Mouse (Mus musculus): Measurements from ENCODE around the gene Prdm11. TPM values are rescaled to one million over a fixed set of nuclear protein-coding genes. Genes with fewer than 3 reads are reported as not detected.

The Prdm11 gene
- polyA plus RNA-seq, 1 experiment from 2014 or later: 7.2 TPM

GRCm38 (mm10) chr2:93027713-93028112 is 18.3 kb downstream of the Prdm11 start:
- no peak for ATAC-seq (ENCODE audit: borderline replicate concordance, extremely low read depth, low FRiP score, low TSS enrichment)
- H3K27ac ChIP-seq: no peak overlapping the region
- H3K27me3 ChIP-seq: no peaks in the 10 kb centered on the region
- no peak overlapping the region for H3K9ac ChIP-seq
- 82% methylated on average over 7 of the region's 7 CpGs for whole genome bisulfite sequencing
- H3K4me1 ChIP-seq: peaks cover 48% of the 10 kb centered on the region
- H3K4me3 ChIP-seq: no peak overlapping the region
- H3K4me2 ChIP-seq: no peak overlapping the region
- H3K9me3 ChIP-seq: no peaks in the 10 kb centered on the region
- H3K36me3 ChIP-seq: peaks cover 9% of the 10 kb centered on the region; the same call in 1 of the 2 replicates

- H3K9ac ChIP-seq: no peak overlapping the region
- H3K4me3 ChIP-seq: no peak overlapping the region
- no peak overlapping the region for H3K4me2 ChIP-seq
- H3K27ac ChIP-seq: no peak overlapping the region
- no peak for ATAC-seq (ENCODE audit: borderline replicate concordance, extremely low read depth, low FRiP score, low TSS enrichment)
- H3K4me1 ChIP-seq: peaks cover 17% of the 10 kb centered on the region
- no peaks in the 10 kb centered on the region for H3K27me3 ChIP-seq
- 59% methylated on average over 3 of the region's 3 CpGs for WGBS
- H3K9me3 ChIP-seq: no peaks in the 10 kb centered on the region
- H3K36me3 ChIP-seq: peaks cover 10% of the 10 kb centered on the region; the same call in 1 of the 2 replicates
Observed at GRCm38 (mm10) chr2:93024431-93024830, 21.5 kb downstream of the Prdm11 start.

GRCm38 (mm10) chr2:93018854-93019253 is 27.1 kb downstream of the Prdm11 start:
- H3K36me3 ChIP-seq: peaks cover 8% of the 10 kb centered on the region; the same call in 1 of the 2 replicates
- no peak overlapping the region for H3K4me2 ChIP-seq
- peaks cover 25% of the 10 kb centered on the region for H3K4me1 ChIP-seq
- H3K27me3 ChIP-seq: no peaks in the 10 kb centered on the region
- no peak for ATAC-seq (ENCODE audit: borderline replicate concordance, extremely low read depth, low FRiP score, low TSS enrichment)
- WGBS: 60% methylated on average over 5 of the region's 5 CpGs
- H3K4me3 ChIP-seq: no peak overlapping the region
- H3K27ac ChIP-seq: no peak overlapping the region
- H3K9ac ChIP-seq: no peak overlapping the region
- H3K9me3 ChIP-seq: no peaks in the 10 kb centered on the region

GRCm38 (mm10) chr2:93017151-93017550 is 28.8 kb downstream of the Prdm11 start:
- no peak for ATAC-seq (ENCODE audit: borderline replicate concordance, extremely low read depth, low FRiP score, low TSS enrichment)
- H3K27me3 ChIP-seq: no peaks in the 10 kb centered on the region
- H3K4me3 ChIP-seq: no peak overlapping the region
- WGBS: 86% methylated on average over 8 of the region's 8 CpGs
- peaks cover 7% of the 10 kb centered on the region; the same call in 1 of the 2 replicates for H3K36me3 ChIP-seq
- no peak overlapping the region for H3K4me2 ChIP-seq
- H3K27ac ChIP-seq: no peak overlapping the region
- H3K9me3 ChIP-seq: no peaks in the 10 kb centered on the region
- H3K4me1 ChIP-seq: peaks cover 31% of the 10 kb centered on the region
- no peak overlapping the region for H3K9ac ChIP-seq

- WGBS: 4% methylated on average over 17 of the region's 40 CpGs
- Histone ChIP-seq H3K27ac (peak overlapping the region; percentile 93), H3K4me2 (peak overlapping the region; percentile 97), H3K4me3 (peak overlapping the region; percentile 61), H3K36me3 (peaks cover 10% of the 10 kb centered on the region; the same call in 1 of the 2 replicates), H3K27me3 (no peaks in the 10 kb centered on the region), H3K9me3 (no peaks in the 10 kb centered on the region), H3K9ac (peak overlapping the region; percentile 66), H3K4me1 (peaks cover 31% of the 10 kb centered on the region)
- ATAC-seq (ENCODE audit: borderline replicate concordance, extremely low read depth, low FRiP score, low TSS enrichment): peak; percentile 10; the same call in 1 of the 2 replicates
Observed at GRCm38 (mm10) chr2:93015041-93015440, 30.9 kb downstream of the Prdm11 start.

- Histone ChIP-seq H3K4me2 (peak overlapping the region; percentile 97), H3K9me3 (no peaks in the 10 kb centered on the region), H3K27me3 (no peaks in the 10 kb centered on the region), H3K9ac (peak overlapping the region; percentile 66), H3K4me3 (peak overlapping the region; percentile 61), H3K36me3 (peaks cover 10% of the 10 kb centered on the region; the same call in 1 of the 2 replicates), H3K27ac (peak overlapping the region; percentile 93), H3K4me1 (peaks cover 31% of the 10 kb centered on the region)
- 2% methylated on average over 44 of the region's 50 CpGs for WGBS
- peak; percentile 88 for ATAC-seq (ENCODE audit: borderline replicate concordance, extremely low read depth, low FRiP score, low TSS enrichment)
Observed at GRCm38 (mm10) chr2:93014093-93014937, 31.7 kb downstream of the Prdm11 start.

- Histone ChIP-seq H3K4me3 (peak overlapping the region; percentile 61), H3K4me1 (peaks cover 26% of the 10 kb centered on the region), H3K9me3 (no peaks in the 10 kb centered on the region), H3K4me2 (peak overlapping the region; percentile 97), H3K9ac (0 out of 2 replicates have a peak overlapping the region, but pooled peaks have one; percentile 66), H3K27ac (peak overlapping the region; percentile 93), H3K36me3 (peaks cover 18% of the 10 kb centered on the region), H3K27me3 (no peaks in the 10 kb centered on the region)
- ATAC-seq (ENCODE audit: borderline replicate concordance, extremely low read depth, low FRiP score, low TSS enrichment): peak; percentile 25; the same call in 1 of the 2 replicates
- WGBS: 58% methylated on average over 8 of the region's 8 CpGs
Observed at GRCm38 (mm10) chr2:93013415-93014092, 32.4 kb downstream of the Prdm11 start.

GRCm38 (mm10) chr2:93012976-93013375 is 33.0 kb downstream of the Prdm11 start:
- no peak overlapping the region for H3K9ac ChIP-seq
- H3K4me2 ChIP-seq: no peak overlapping the region
- H3K27me3 ChIP-seq: no peaks in the 10 kb centered on the region
- no peaks in the 10 kb centered on the region for H3K9me3 ChIP-seq
- no peak overlapping the region for H3K27ac ChIP-seq
- H3K4me3 ChIP-seq: no peak overlapping the region
- no peak for ATAC-seq (ENCODE audit: borderline replicate concordance, extremely low read depth, low FRiP score, low TSS enrichment)
- 94% methylated on average over 3 of the region's 3 CpGs for WGBS
- peaks cover 26% of the 10 kb centered on the region for H3K4me1 ChIP-seq
- peaks cover 22% of the 10 kb centered on the region for H3K36me3 ChIP-seq

GRCm38 (mm10) chr2:93011933-93012332 is 34.0 kb downstream of the Prdm11 start:
- Histone ChIP-seq H3K27ac (no peak overlapping the region), H3K9ac (no peak overlapping the region), H3K27me3 (no peaks in the 10 kb centered on the region), H3K4me2 (no peak overlapping the region), H3K36me3 (peaks cover 25% of the 10 kb centered on the region), H3K9me3 (no peaks in the 10 kb centered on the region), H3K4me1 (peaks cover 25% of the 10 kb centered on the region), H3K4me3 (no peak overlapping the region)
- no peak for ATAC-seq (ENCODE audit: borderline replicate concordance, extremely low read depth, low FRiP score, low TSS enrichment)
- WGBS: 81% methylated on average over 9 of the region's 9 CpGs

- Histone ChIP-seq H3K36me3 (peaks cover 25% of the 10 kb centered on the region), H3K4me2 (no peak overlapping the region), H3K27me3 (no peaks in the 10 kb centered on the region), H3K9ac (no peak overlapping the region), H3K4me1 (peaks cover 22% of the 10 kb centered on the region), H3K9me3 (no peaks in the 10 kb centered on the region), H3K4me3 (no peak overlapping the region), H3K27ac (no peak overlapping the region)
- no peak for ATAC-seq (ENCODE audit: borderline replicate concordance, extremely low read depth, low FRiP score, low TSS enrichment)
- 92% methylated on average over 5 of the region's 5 CpGs for WGBS
Observed at GRCm38 (mm10) chr2:93011465-93011864, 34.5 kb downstream of the Prdm11 start.

- ATAC-seq (ENCODE audit: borderline replicate concordance, extremely low read depth, low FRiP score, low TSS enrichment): no peak
- no peak overlapping the region for H3K9ac ChIP-seq
Observed at GRCm38 (mm10) chr2:93007967-93008685, 37.8 kb downstream of the Prdm11 start.

More at GRCm38 (mm10) chr2:93007967-93008685, 37.8 kb downstream of the Prdm11 start:
- Histone ChIP-seq H3K9me3 (no peaks in the 10 kb centered on the region), H3K4me1 (no peaks in the 10 kb centered on the region), H3K4me2 (no peak overlapping the region), H3K4me3 (no peak overlapping the region), H3K36me3 (peaks cover 25% of the 10 kb centered on the region), H3K27ac (no peak overlapping the region), H3K27me3 (no peaks in the 10 kb centered on the region)
- WGBS: over 99% methylated on average over 3 of the region's 3 CpGs
